Mouse (Mus musculus) megakaryocyte, embryonic 14.5 days (primary cell): ENCODE measurements around the gene Calr. TPM values are rescaled to one million over a fixed set of nuclear protein-coding genes. Genes with fewer than 3 reads are reported as not detected.

Experiments
- H3K27me3 ChIP-seq: replicated peaks from 2 replicates; pipeline ENCODE3; 2012; ENCODE audit warnings: inconsistent platforms
- H3K36me3 ChIP-seq: replicated peaks from 2 replicates; pipeline ENCODE3; 2012; ENCODE audit warnings: low read length, inconsistent platforms, mixed read lengths
- H3K4me1 ChIP-seq: 2 replicates; pipeline ENCODE4 v1.6.1; 2012; ENCODE audit warnings: inconsistent platforms
- H3K4me3 ChIP-seq: replicated peaks from 2 replicates; pipeline ENCODE3; 2012; ENCODE audit warnings: moderate library complexity, mild to moderate bottlenecking, inconsistent platforms
- H3K9me3 ChIP-seq: 2 replicates; pipeline ENCODE4 v1.6.1; 2012; ENCODE audit warnings: inconsistent platforms
- FLI1 ChIP-seq: IDR thresholded peaks from 2 replicates; pipeline ENCODE4 v1.6.1; 2012; ENCODE audit warnings: low read length, inconsistent platforms, mixed read lengths
- GATA1 ChIP-seq: IDR thresholded peaks from 3 replicates; pipeline ENCODE4 v1.6.1; 2012; ENCODE audit warnings: mixed read lengths, low read length, inconsistent platforms, borderline replicate concordance
- polyA plus RNA-seq: library from polyadenylated mRNA; stranded (reverse); fragments of >175 nt; gene quantifications from 2 replicates; pipeline ENCODE4 v1.2.3, GENCODE M21; 2012; ENCODE audit warnings: low replicate concordance; ENCODE audit not compliant: insufficient read depth

Gene Calr
- polyA plus RNA-seq, 1 experiment = 510 TPM

- TF ChIP-seq FLI1 (no peak), GATA1 (no peak)
- peaks cover 51% of the 10 kb centered on the region for H3K36me3 ChIP-seq
- H3K4me1 ChIP-seq = peaks cover 66% of the 10 kb centered on the region
Measured at GRCm38 (mm10) chr8:84844397-84845070, 2.2 kb downstream of the Calr start.

DNA sequence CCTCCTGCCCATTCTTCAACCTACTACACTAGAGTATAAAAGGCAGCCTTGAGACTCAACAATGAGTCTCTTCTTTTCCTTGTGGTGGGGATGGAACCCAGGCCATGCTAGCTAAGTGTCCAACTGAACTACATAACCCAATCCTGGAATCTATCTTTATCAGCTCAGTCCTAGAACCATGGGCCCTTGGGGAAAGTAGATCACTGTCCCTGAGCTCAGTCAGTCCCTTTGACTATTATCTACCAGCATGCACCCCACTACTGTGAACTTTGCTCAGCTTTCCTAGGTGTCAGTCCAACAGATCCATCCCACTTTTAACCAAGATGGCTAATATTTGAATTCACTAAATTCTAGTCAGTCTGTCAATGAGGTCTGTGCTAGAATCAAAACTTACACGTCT lies 5.2 kb downstream of the Calr start:
- H3K9me3 ChIP-seq = no peaks in the 10 kb centered on the region
- H3K4me1 ChIP-seq = peaks cover 71% of the 10 kb centered on the region
- no peaks in the 10 kb centered on the region for H3K27me3 ChIP-seq
- peaks cover 78% of the 10 kb centered on the region for H3K36me3 ChIP-seq
- no peak overlapping the region for H3K4me3 ChIP-seq
- TF ChIP-seq GATA1 (no peak), FLI1 (no peak)

More at GRCm38 (mm10) chr8:84844397-84845070, 2.2 kb downstream of the Calr start:
- Histone ChIP-seq H3K9me3 (no peaks in the 10 kb centered on the region), H3K27me3 (no peaks in the 10 kb centered on the region), H3K4me3 (peak overlapping the region; percentile 99)

DNA sequence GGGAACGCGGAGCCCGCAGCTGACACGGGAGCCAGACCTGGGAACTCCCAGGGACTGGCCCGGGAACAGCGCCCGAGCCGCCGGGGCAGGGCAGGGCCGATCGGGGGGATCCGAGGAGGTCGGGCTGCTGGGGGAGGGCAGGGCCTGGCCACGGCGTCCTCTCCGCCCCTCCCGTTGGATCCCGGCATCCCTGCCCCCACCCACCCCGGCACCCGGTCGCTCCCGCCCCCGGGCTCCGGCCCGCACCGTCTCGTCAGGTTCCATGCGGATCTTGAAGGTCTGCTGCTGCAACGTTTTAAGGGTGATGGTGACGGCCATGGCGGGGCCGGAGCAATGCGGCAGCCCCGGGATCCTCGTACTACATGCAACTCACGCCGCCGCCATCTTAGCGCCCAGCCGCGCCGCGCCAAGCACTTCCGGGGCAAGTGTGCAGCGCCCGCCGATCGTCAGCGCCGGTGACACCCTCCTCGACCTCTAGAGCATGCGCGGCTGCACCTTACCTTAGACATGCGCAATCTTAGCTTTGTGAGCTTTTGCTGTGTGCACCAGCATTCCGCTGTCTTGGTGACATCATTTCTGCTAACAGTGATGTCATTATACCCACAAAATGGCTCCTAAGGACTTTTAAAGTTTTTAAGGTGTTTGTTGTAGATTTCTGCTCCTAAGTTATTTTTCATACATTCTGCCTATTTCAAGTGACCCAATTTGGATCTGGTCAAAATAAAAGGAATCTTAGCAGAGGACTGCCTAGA lies 6.3 kb downstream of the Calr start, which contains the start of gene Rad23a:
Gene Rad23a (minus strand): TSS at position 418 of the 752 bp plus-strand sequence.
- Histone ChIP-seq H3K9me3 (no peaks in the 10 kb centered on the region), H3K4me1 (peaks cover 70% of the 10 kb centered on the region), H3K4me3 (peak within 1 kb of the TSS; percentile 97), H3K36me3 (peaks cover 82% of the 10 kb centered on the region), H3K27me3 (no peaks in the 10 kb centered on the region)
- TF ChIP-seq GATA1 (no peak), FLI1 (no peak; the same call in 1 of the 2 replicates)

- Histone ChIP-seq H3K4me3 (peak overlapping the region; percentile 97), H3K4me1 (peaks cover 64% of the 10 kb centered on the region), H3K27me3 (no peaks in the 10 kb centered on the region), H3K9me3 (no peaks in the 10 kb centered on the region), H3K36me3 (peaks cover 82% of the 10 kb centered on the region)
- TF ChIP-seq FLI1 = no peak
Measured at GRCm38 (mm10) chr8:84839875-84840247, 6.9 kb downstream of the Calr start.

DNA sequence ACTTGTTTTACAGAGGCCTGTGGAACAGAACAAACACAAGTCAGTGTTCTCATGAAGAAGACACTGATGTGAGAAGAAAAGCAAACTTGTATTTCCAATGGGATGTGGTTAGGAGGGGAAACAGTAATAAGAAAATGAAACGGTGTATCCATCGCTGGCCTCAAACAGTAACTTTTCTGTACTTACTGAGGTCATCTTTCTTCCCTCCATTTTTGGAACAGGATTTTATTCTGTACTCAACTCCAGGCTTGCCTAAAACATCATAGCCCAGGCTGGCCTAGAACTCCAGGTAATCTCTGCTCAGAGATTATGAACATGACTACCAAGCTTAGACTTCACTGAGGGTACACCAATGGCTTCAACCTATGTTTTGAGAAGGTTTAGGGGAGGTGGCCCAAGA lies 7.3 kb downstream of the Calr start:
- Histone ChIP-seq H3K27me3 (no peaks in the 10 kb centered on the region), H3K4me3 (peak overlapping the region; percentile 97), H3K36me3 (peaks cover 82% of the 10 kb centered on the region), H3K9me3 (no peaks in the 10 kb centered on the region), H3K4me1 (peaks cover 63% of the 10 kb centered on the region)
- no peak for TF ChIP-seq FLI1
- TF ChIP-seq GATA1 = no peak

DNA sequence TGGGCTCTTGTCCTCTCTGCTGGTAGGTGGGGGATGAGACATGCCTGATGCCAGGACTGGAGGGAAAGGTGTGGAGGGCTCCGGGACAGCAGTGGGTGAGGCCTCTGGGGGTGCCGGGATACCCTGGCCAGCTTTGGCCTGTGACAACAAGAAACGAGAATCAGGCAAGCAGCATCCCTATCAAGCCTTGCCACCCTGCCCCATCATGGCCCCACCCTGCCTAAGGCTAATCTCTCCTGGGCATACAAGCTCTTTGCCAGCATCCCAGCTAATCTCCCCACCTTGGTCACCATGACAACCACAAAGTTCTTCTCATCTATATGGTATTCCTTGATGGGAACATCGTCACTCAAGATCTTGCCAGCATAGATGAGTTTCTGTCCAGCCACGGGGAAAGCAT lies 8.2 kb downstream of the Calr start:
- H3K9me3 ChIP-seq = no peaks in the 10 kb centered on the region
- no peaks in the 10 kb centered on the region for H3K27me3 ChIP-seq
- H3K4me3 ChIP-seq = no peak overlapping the region
- no peak for TF ChIP-seq FLI1
- TF ChIP-seq GATA1 = no peak
- peaks cover 82% of the 10 kb centered on the region for H3K36me3 ChIP-seq
- peaks cover 62% of the 10 kb centered on the region for H3K4me1 ChIP-seq

GRCm38 (mm10) chr8:84837912-84838470 lies 8.7 kb downstream of the Calr start:
- Histone ChIP-seq H3K9me3 (no peaks in the 10 kb centered on the region), H3K27me3 (no peaks in the 10 kb centered on the region), H3K4me1 (peaks cover 62% of the 10 kb centered on the region), H3K4me3 (no peak overlapping the region), H3K36me3 (peaks cover 80% of the 10 kb centered on the region)
- no peak for TF ChIP-seq GATA1
- no peak for TF ChIP-seq FLI1

DNA sequence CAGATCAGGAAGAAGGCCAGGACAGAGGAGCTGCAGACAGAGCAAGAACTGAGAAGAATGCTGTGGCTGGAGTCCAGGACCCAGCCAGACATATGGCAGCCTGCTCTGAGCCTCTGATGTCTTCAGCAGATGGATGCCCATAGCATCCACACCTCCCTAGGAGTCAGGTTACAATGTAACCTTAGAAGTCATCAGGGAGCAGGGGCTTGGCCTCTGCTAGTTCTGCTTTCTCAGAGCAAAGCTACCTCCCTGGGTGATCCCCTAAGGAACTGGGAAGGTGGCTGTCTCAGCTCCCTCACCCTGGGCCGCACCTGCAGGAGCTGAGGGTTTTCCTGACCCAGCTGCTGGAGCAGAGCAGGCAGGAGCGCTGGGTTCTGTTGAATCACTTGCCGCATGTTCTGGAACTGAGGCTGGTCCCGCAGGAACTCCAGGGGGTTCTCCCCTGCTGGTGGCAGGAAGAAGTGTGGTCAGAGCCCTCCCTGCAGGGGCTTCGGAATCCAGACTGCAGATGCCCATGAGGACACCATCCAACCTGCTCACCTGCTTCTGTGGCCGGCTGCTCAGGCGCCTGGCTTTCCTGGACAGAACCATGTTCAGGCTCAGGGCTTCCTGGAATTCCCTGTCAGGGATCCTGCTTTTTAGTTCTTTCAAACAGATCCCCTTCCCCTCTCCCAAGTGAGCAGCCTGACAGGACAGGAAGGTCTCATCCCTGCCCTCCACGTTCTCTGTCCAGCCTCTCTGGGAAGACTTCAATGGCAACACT lies 9.4 kb downstream of the Calr start:
- H3K9me3 ChIP-seq = no peaks in the 10 kb centered on the region
- no peak overlapping the region for H3K4me3 ChIP-seq
- TF ChIP-seq FLI1 (no peak), GATA1 (no peak)
- H3K4me1 ChIP-seq = peaks cover 62% of the 10 kb centered on the region
- H3K27me3 ChIP-seq = no peaks in the 10 kb centered on the region
- peaks cover 74% of the 10 kb centered on the region for H3K36me3 ChIP-seq

DNA sequence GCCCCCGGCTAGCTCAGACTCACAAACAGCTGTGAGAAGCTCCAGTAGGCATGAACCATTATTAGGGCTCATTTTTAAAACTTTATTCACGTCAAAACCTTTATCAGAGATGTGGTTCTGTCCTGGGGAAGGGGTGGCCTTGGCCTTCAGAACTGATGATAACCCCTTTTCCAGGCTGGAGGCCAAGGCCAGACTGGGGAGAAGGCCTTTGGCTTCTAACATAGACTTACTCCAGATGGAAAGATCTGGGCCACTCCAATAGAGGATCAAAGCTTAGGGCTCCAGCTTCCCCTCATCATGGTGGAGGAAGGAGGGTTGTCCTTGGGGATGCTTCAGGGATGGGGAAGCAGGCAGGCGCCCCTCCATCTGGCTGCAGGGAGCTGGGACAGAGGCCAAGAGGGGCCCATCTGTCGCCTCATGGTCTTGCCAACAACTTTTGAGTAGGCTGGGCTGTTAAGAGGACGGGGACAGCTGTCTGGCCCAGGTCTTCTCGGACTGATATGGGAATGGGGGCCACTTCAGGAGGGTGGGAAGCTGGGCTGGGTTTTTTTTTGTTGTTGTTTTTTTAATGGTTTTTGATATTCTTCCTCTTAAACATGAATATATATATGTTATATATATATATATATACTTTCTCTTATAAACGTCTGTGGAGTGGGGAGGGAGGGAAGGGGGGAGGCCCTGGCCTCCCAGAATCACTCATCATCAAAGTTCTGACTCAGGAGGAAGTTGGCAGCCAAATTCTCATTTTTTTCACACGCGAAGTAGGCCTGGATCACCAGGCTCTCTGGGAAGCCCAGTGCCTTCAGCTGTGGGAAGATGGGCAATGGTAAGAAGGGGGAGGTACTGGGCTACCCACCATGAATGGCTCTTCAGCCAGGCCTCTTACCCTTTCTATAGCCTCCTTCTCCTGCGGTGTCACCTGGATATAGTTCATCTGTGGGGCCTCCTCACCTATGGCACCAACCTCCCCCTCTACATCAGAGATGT lies 11.6 kb downstream of the Calr start:
- peaks cover 61% of the 10 kb centered on the region for H3K36me3 ChIP-seq
- peaks cover 53% of the 10 kb centered on the region for H3K4me1 ChIP-seq
- H3K9me3 ChIP-seq = no peaks in the 10 kb centered on the region
- H3K4me3 ChIP-seq = no peak overlapping the region
- no peaks in the 10 kb centered on the region for H3K27me3 ChIP-seq
- TF ChIP-seq GATA1 (no peak), FLI1 (no peak)
